Mouse (Mus musculus) CH12.LX (cell line): ENCODE results near the gene Gpr15.

Experiments used
- CTCF ChIP-seq, 2 experiments: IDR thresholded peaks in 1 of 2; conservative IDR thresholded peaks in 1 of 2; 2 replicates each; pipeline ENCODE4 v1.5.1; 2011 to 2012; ENCODE audit warnings: low read depth in 2 of 2, low read length in 2 of 2, improper control_type of control experiment in 1 of 2, inconsistent platforms in 1 of 2, mild to moderate bottlenecking in 1 of 2, moderate library complexity in 1 of 2
- JUND ChIP-seq: conservative IDR thresholded peaks from 2 replicates; pipeline ENCODE4 v1.6.1; 2011; ENCODE audit warnings: low read depth, low read length, improper control_type of control experiment
- MXI1 ChIP-seq: IDR thresholded peaks from 2 replicates; pipeline ENCODE4 v1.6.1; 2011; ENCODE audit warnings: mild to moderate bottlenecking, low read depth, low read length, improper control_type of control experiment
- NRF1 ChIP-seq: IDR thresholded peaks from 2 replicates; pipeline ENCODE4 v1.6.1; 2014; ENCODE audit warnings: low read depth, mild to moderate bottlenecking, inconsistent platforms, low read length, improper control_type of control experiment, moderate library complexity
- POLR2A ChIP-seq: IDR thresholded peaks from 2 replicates; pipeline ENCODE4 v1.6.1; 2011; ENCODE audit warnings: low read depth, mild to moderate bottlenecking, improper control_type of control experiment, low read length
- SIN3A ChIP-seq: IDR thresholded peaks from 2 replicates; pipeline ENCODE4 v1.6.1; 2012; ENCODE audit warnings: low read length, improper control_type of control experiment, inconsistent platforms
- ZKSCAN1 ChIP-seq: IDR thresholded peaks from 2 replicates; pipeline ENCODE4 v1.6.1; 2012; ENCODE audit warnings: low read depth, inconsistent platforms, low read length, improper control_type of control experiment, borderline replicate concordance

GRCm38 (mm10) chr16:58673811-58674410, 45.0 kb downstream of the Gpr15 start:
- TF ChIP-seq POLR2A (no peak), JUND (no peak), ZKSCAN1 (no peak), CTCF (conservative IDR thresholded peaks at IDR 0.05 in 1 of 2, IDR thresholded peaks at IDR 0.05 in 1 of 2; ENCODE audit: low read depth in 2 of 2, low read length in 2 of 2) (no peak), SIN3A (no peak), MXI1 (no peak), NRF1 (no peak)
